Mouse (Mus musculus) G1E (cell line): ENCODE results near the gene Kif1a. TPM values are rescaled to one million over a fixed set of nuclear protein-coding genes. Genes with fewer than 3 reads are reported as not detected.

Experiments
- ATAC-seq: 2 replicates; pipeline ENCODE4 v1.8.0; 2016; ENCODE audit warnings: mild to moderate bottlenecking; ENCODE audit not compliant: insufficient number of reproducible peaks, poor library complexity, low FRiP score, severe bottlenecking; ENCODE audit errors: extremely low read depth
- DNase-seq: peaks from one replicate; pipeline ENCODE4 v3.0.0; 2012; ENCODE audit warnings: low spot score
- H3K27me3 ChIP-seq: 2 replicates; pipeline ENCODE4 v1.6.1; 2012; ENCODE audit warnings: mild to moderate bottlenecking, low read length, inconsistent platforms; ENCODE audit not compliant: insufficient read depth
- H3K36me3 ChIP-seq: replicated peaks from 2 replicates; pipeline ENCODE3; 2012; ENCODE audit warnings: mild to moderate bottlenecking, inconsistent platforms
- H3K4me1 ChIP-seq: 2 replicates; pipeline ENCODE4 v1.6.1; 2012; ENCODE audit warnings: low read depth, low read length, inconsistent platforms, mixed read lengths; ENCODE audit not compliant: insufficient read depth
- H3K4me3 ChIP-seq: 2 replicates; pipeline ENCODE4 v1.5.1; 2012; ENCODE audit warnings: low read depth, mild to moderate bottlenecking, inconsistent platforms, low read length, moderate library complexity, mixed read lengths
- H3K9me3 ChIP-seq: replicated peaks from 2 replicates; pipeline ENCODE4 v1.6.1; 2012; ENCODE audit warnings: inconsistent platforms
- CTCF ChIP-seq: IDR thresholded peaks from 2 replicates; pipeline ENCODE4 v1.5.1; 2012; ENCODE audit warnings: low read depth, low read length, inconsistent platforms, mixed read lengths
- GATA1 ChIP-seq: IDR thresholded peaks from 2 replicates; pipeline ENCODE4 v1.6.1; 2012; ENCODE audit warnings: borderline replicate concordance, low read length, inconsistent platforms, mixed read lengths
- GATA2 ChIP-seq: IDR thresholded peaks from 2 replicates; pipeline ENCODE4 v1.6.1; 2012; ENCODE audit warnings: low read depth, low read length, inconsistent platforms, borderline replicate concordance
- POLR2AphosphoS5 ChIP-seq: IDR thresholded peaks from 2 replicates; pipeline ENCODE4 v1.6.1; 2012; ENCODE audit warnings: low read depth, low read length, inconsistent platforms; ENCODE audit not compliant: insufficient replicate concordance
- TAL1 ChIP-seq: conservative IDR thresholded peaks from 2 replicates; pipeline ENCODE4 v1.6.1; 2012; ENCODE audit warnings: low read depth, low read length, inconsistent platforms, mixed read lengths
- polyA plus RNA-seq: library from polyadenylated mRNA; stranded (reverse); fragments of >175 nt; gene quantifications from 2 replicates; pipeline ENCODE4 v1.2.3, GENCODE M21; 2012
- total RNA-seq, 2 experiments: library from RNA; stranded (forward) in 1 of 2; stranded (reverse) in 1 of 2; fragments of 200-1000 nt in 1 of 2; fragments of >200 nt in 1 of 2; fragmentation: Nextera tagmentation in 1 of 2; gene quantifications; 2 replicates each; pipeline ENCODE4 v1.2.3; 2014 to 2017

Gene Kif1a
- total and polyA plus RNA-seq, 3 experiments = under 0.01 to 0.05 TPM; not detected in 1

GRCm38 (mm10) chr1:93065654-93066053 is 36.1 kb downstream of the Kif1a start:
- no peaks in the 10 kb centered on the region; the same call in 1 of the 2 replicates for H3K27me3 ChIP-seq
- DNase-seq (no peak), ATAC-seq (no peak)
- H3K9me3 ChIP-seq = no peaks in the 10 kb centered on the region
- no peak overlapping the region for H3K4me3 ChIP-seq
- TF ChIP-seq POLR2AphosphoS5 = no peak
- no peak for TF ChIP-seq GATA2
- TF ChIP-seq CTCF = no peak
- TF ChIP-seq TAL1 = no peak
- no peak for TF ChIP-seq GATA1
- no peaks in the 10 kb centered on the region for H3K4me1 ChIP-seq
- no peaks in the 10 kb centered on the region for H3K36me3 ChIP-seq

- Histone ChIP-seq H3K27me3 (no peaks in the 10 kb centered on the region; the same call in 1 of the 2 replicates), H3K36me3 (no peaks in the 10 kb centered on the region), H3K9me3 (no peaks in the 10 kb centered on the region), H3K4me3 (no peak overlapping the region), H3K4me1 (no peaks in the 10 kb centered on the region)
- DNase-seq = no peak
- ATAC-seq = no peak
- TF ChIP-seq GATA1 (no peak), CTCF (no peak), TAL1 (no peak), POLR2AphosphoS5 (no peak), GATA2 (no peak)
Observed at GRCm38 (mm10) chr1:93063694-93064093, 38.1 kb downstream of the Kif1a start.

GRCm38 (mm10) chr1:93051124-93051833 is 50.5 kb downstream of the Kif1a start:
- TF ChIP-seq GATA2 (no peak), CTCF (no peak), GATA1 (no peak), TAL1 (no peak), POLR2AphosphoS5 (no peak)
- H3K4me3 ChIP-seq = no peak overlapping the region
- H3K27me3 ChIP-seq = peaks cover 10% of the 10 kb centered on the region; the same call in 1 of the 2 replicates
- H3K36me3 ChIP-seq = no peaks in the 10 kb centered on the region
- DNase-seq (no peak), ATAC-seq (no peak)
- H3K4me1 ChIP-seq = no peaks in the 10 kb centered on the region
- no peaks in the 10 kb centered on the region for H3K9me3 ChIP-seq

GRCm38 (mm10) chr1:93050071-93050470 is 51.7 kb downstream of the Kif1a start:
- Histone ChIP-seq H3K4me1 (no peaks in the 10 kb centered on the region), H3K27me3 (peaks cover 8% of the 10 kb centered on the region; the same call in 1 of the 2 replicates), H3K36me3 (no peaks in the 10 kb centered on the region), H3K9me3 (no peaks in the 10 kb centered on the region), H3K4me3 (no peak overlapping the region)
- no peak for TF ChIP-seq TAL1
- no peak for TF ChIP-seq GATA1
- no peak for TF ChIP-seq POLR2AphosphoS5
- no peak for TF ChIP-seq CTCF
- TF ChIP-seq GATA2 = no peak
- DNase-seq = no peak
- no peak for ATAC-seq

- H3K9me3 ChIP-seq = no peaks in the 10 kb centered on the region
- TF ChIP-seq GATA2 (no peak), POLR2AphosphoS5 (no peak), TAL1 (no peak), CTCF (no peak), GATA1 (no peak)
- H3K36me3 ChIP-seq = no peaks in the 10 kb centered on the region
- no peaks in the 10 kb centered on the region for H3K4me1 ChIP-seq
- no peak overlapping the region for H3K4me3 ChIP-seq
- no peak for DNase-seq
- ATAC-seq = no peak
- H3K27me3 ChIP-seq = peaks cover 8% of the 10 kb centered on the region; the same call in 1 of the 2 replicates
Observed at GRCm38 (mm10) chr1:93046153-93046789, 55.5 kb downstream of the Kif1a start.

GRCm38 (mm10) chr1:93035981-93036380 is 65.8 kb downstream of the Kif1a start:
- DNase-seq = no peak
- no peak for TF ChIP-seq GATA1
- Histone ChIP-seq H3K4me1 (no peaks in the 10 kb centered on the region), H3K4me3 (no peak overlapping the region), H3K9me3 (no peaks in the 10 kb centered on the region), H3K27me3 (peaks cover 13% of the 10 kb centered on the region), H3K36me3 (no peaks in the 10 kb centered on the region)
- no peak for ATAC-seq
